Mouse (Mus musculus): ENCODE results near the gene Fam71d. TPM values are rescaled to one million over a fixed set of nuclear protein-coding genes. Genes with fewer than 3 reads are reported as not detected.
A peak's percentile ranks its signal among the peaks of the same experiment; 100 is the strongest.

Gene Fam71d
- polyA plus RNA-seq, 1 experiment = not detected

DNA sequence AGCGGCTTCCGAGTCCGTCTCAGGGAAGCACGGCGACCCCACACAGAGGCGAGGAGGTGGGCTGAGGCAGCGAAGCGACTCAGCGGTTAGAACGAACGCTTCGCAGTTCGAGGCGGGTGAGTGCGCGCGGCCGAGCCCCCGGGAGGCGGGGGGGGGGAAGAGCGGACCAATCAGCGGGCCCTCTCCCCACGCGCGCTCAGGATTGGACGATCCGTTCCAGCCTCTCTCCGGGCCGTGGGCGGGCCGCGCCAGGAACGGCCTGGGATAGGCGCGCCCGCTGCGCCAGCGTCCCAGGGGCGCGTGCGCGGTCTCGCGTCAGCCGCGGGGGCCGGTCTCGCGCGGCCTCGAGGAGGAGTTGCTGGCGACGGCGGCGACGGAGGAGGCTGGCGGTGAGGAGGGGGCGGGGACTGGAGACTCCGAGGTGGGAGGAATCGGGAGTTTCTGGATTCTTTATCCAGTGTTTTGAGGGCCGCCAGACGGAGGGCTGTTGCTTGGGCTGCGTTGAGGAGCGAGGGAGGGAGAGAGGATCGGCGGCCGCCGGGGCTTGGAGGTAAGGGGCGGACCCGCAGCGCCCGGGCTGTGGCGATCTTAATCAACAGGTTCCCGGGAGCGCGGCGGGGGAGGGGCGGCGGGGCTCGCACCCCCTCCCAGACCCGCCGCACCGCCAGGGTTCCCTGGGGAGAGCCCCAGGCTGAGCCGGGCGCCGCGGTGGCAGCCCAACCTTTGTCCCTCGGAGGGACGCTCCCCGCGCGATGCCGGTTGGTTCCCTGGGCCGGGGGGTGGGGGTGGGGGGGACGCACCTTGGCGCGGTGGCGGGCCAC is 57.4 kb downstream of the Fam71d start, which contains the start of gene Mpp5:
Gene Mpp5 (plus strand): TSS at position 351 of the 821 bp plus-strand sequence.
- under 1% methylated on average over 91 of the region's 98 CpGs for WGBS
- TF ChIP-seq CTCF (IDR thresholded peaks at IDR 0.05; ENCODE audit: insufficient read depth, low read depth, low read length) (no peak), POLR2A (IDR thresholded peaks at IDR 0.05; ENCODE audit: insufficient read depth, low read depth, low read length) (peak; percentile 45; the same call in 1 of the 2 replicates)
- no peak within 1 kb of the TSS for H3K27ac ChIP-seq (ENCODE audit: insufficient read depth, low read depth, low read length)
- no peaks in the 10 kb centered on the region; the same call in 1 of the 2 replicates for H3K4me1 ChIP-seq (ENCODE audit: control insufficient read depth, insufficient read depth, low read length)
- peak within 1 kb of the TSS; percentile 76 for H3K4me3 ChIP-seq (ENCODE audit: insufficient read depth, low read depth, low read length)

GRCm38 (mm10) chr12:78749378-78749801 is 58.1 kb downstream of the Fam71d start:
- under 1% methylated on average over 25 of the region's 25 CpGs for WGBS
- no peaks in the 10 kb centered on the region; the same call in 1 of the 2 replicates for H3K4me1 ChIP-seq (ENCODE audit: control insufficient read depth, insufficient read depth, low read length)
- no peak overlapping the region for H3K27ac ChIP-seq (ENCODE audit: insufficient read depth, low read depth, low read length)
- peak overlapping the region; percentile 76 for H3K4me3 ChIP-seq (ENCODE audit: insufficient read depth, low read depth, low read length)
- no peak for TF ChIP-seq POLR2A (IDR thresholded peaks at IDR 0.05; ENCODE audit: insufficient read depth, low read depth, low read length)

- TF ChIP-seq CTCF (IDR thresholded peaks at IDR 0.05; ENCODE audit: insufficient read depth, low read depth, low read length) (no peak), POLR2A (IDR thresholded peaks at IDR 0.05; ENCODE audit: insufficient read depth, low read depth, low read length) (no peak)
- Histone ChIP-seq H3K4me3 (ENCODE audit: insufficient read depth, low read depth, low read length) (no peak overlapping the region), H3K4me1 (ENCODE audit: control insufficient read depth, insufficient read depth, low read length) (no peaks in the 10 kb centered on the region), H3K27ac (ENCODE audit: insufficient read depth, low read depth, low read length) (no peak overlapping the region)
Observed at GRCm38 (mm10) chr12:78761979-78762378, 70.6 kb downstream of the Fam71d start.

DNA sequence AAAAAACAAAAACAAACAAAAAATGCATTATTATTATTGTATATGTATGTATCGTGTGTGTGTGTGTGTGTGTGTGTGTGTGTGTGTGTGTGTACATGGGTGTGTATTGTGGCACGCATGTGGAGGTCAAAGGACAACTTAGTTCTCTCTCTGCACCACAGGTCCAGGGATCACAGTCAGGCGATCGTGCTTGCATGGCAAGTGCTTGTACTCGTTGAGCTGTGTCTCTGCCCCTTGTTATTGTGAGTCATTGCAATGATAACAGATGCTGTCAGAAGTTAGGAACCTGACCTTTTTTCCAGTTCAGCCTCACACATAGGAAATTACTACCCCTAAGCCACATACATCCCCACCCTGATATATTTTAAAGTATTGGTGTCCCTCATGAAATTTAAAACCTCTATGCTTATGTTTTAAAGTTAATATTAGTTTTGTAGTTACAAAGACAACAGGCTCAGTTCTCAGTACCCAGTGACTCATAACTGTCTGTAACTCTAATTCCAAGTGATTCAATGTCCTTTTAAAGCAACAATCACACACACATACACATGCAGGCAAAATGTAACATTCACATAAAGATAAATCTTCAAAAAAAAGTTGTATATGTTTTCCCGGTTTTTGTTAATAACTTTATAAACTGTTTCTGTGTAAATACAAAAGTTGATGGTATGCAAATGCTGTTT is 77.8 kb downstream of the Fam71d start:
- Histone ChIP-seq H3K4me3 (ENCODE audit: insufficient read depth, low read depth, low read length) (no peak overlapping the region), H3K27ac (ENCODE audit: insufficient read depth, low read depth, low read length) (no peak overlapping the region), H3K4me1 (ENCODE audit: control insufficient read depth, insufficient read depth, low read length) (no peaks in the 10 kb centered on the region; the same call in 1 of the 2 replicates)
- 70% methylated on average over 6 of the region's 6 CpGs for WGBS
- no peak for TF ChIP-seq CTCF (IDR thresholded peaks at IDR 0.05; ENCODE audit: insufficient read depth, low read depth, low read length)
- TF ChIP-seq POLR2A (IDR thresholded peaks at IDR 0.05; ENCODE audit: insufficient read depth, low read depth, low read length) = no peak

DNA sequence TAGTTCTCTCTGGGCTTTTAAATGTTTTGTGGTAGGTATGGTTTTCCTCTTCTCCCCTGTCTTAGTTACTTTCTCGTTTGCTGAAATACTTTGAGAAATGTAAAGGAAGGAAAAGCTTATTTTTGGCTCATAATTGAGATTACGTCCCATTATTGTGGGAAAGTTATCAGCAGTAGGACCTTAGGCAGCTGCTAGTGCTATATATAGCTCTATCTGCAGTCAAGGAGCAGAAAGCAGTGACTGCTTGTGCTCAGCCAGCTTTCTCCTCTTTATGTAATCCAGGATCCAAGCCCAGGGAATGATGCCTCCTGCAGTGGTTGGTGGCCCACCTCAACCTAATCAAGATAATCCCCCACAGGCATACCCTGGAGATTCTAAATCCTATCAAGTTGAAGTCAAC is 81.9 kb downstream of the Fam71d start:
- TF ChIP-seq POLR2A (IDR thresholded peaks at IDR 0.05; ENCODE audit: insufficient read depth, low read depth, low read length) (no peak), CTCF (IDR thresholded peaks at IDR 0.05; ENCODE audit: insufficient read depth, low read depth, low read length) (no peak)
- no peaks in the 10 kb centered on the region; the same call in 1 of the 2 replicates for H3K4me1 ChIP-seq (ENCODE audit: control insufficient read depth, insufficient read depth, low read length)
- H3K4me3 ChIP-seq (ENCODE audit: insufficient read depth, low read depth, low read length) = no peak overlapping the region
- H3K27ac ChIP-seq (ENCODE audit: insufficient read depth, low read depth, low read length) = no peak overlapping the region
- 48% methylated on average over 2 of the region's 2 CpGs for WGBS

DNA sequence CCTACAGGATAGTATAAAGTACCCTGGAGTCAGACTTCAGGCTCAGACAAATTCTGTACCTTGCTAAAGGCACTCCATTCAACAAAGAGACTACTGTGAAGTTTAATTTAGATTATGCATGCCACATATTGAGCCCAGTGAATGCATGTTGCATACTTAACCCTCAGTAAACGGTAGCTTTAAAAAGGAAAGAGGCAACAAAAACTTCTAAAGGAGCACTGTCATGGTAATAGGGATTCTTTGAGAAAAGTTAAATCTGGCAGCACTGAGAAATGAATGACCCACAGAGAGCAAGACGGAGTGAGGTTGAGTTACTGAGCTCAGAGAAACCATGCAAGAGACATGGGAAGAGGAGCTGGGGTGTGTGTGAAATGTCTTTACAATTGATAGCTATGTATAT is 86.6 kb downstream of the Fam71d start:
- no peak overlapping the region for H3K27ac ChIP-seq (ENCODE audit: insufficient read depth, low read depth, low read length)
- no peak for TF ChIP-seq POLR2A (IDR thresholded peaks at IDR 0.05; ENCODE audit: insufficient read depth, low read depth, low read length)
- TF ChIP-seq CTCF (IDR thresholded peaks at IDR 0.05; ENCODE audit: insufficient read depth, low read depth, low read length) = no peak
- H3K4me1 ChIP-seq (ENCODE audit: control insufficient read depth, insufficient read depth, low read length) = no peaks in the 10 kb centered on the region
- 29% methylated on average over 2 of the region's 2 CpGs for WGBS
- no peak overlapping the region for H3K4me3 ChIP-seq (ENCODE audit: insufficient read depth, low read depth, low read length)

DNA sequence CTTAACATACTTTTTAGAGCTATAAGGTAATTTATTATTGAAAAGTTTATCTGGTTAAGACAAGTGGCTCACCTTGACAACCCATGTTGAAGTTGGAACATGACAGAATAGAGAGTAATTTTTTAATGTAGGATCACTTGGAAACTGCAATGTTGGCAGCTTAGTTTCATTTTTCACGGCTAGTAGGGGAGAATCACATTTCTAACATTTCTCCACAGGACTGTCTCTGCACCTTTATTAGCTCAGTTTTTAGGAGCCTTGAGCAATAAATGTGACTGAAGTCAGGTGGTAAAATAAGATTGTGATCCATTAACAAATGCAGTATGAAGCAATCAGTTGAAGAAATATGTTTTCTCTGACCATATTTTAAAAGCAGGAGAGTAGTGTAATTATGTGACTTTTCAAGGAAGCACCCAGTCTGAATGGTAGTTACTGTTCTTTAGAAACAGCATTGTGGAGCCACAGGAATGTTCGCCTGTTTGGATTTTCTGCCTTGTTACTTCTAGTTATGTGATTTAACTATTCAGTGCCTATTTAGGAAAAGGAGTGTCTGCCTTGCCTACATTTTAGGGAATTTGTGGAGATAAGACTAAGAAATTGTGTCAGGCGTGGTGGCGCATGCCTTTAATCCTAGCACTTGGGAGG is 87.2 kb downstream of the Fam71d start:
- no peak overlapping the region for H3K4me3 ChIP-seq (ENCODE audit: insufficient read depth, low read depth, low read length)
- H3K27ac ChIP-seq (ENCODE audit: insufficient read depth, low read depth, low read length) = no peak overlapping the region
- TF ChIP-seq POLR2A (IDR thresholded peaks at IDR 0.05; ENCODE audit: insufficient read depth, low read depth, low read length) (no peak), CTCF (IDR thresholded peaks at IDR 0.05; ENCODE audit: insufficient read depth, low read depth, low read length) (no peak)
- no peaks in the 10 kb centered on the region for H3K4me1 ChIP-seq (ENCODE audit: control insufficient read depth, insufficient read depth, low read length)
- 64% methylated on average over 4 of the region's 4 CpGs for WGBS

Other genes starting within 250 kb of the Fam71d start
- gene Mpp5, start 57.4 kb downstream of the Fam71d start, polyA plus RNA-seq (2012; ENCODE audit: insufficient read depth, insufficient read length, low replicate concordance, missing spikeins) = not detected in 2 replicates
- gene Atp6v1d, start 170.1 kb downstream of the Fam71d start, polyA plus RNA-seq (2012; ENCODE audit: insufficient read depth, insufficient read length, low replicate concordance, missing spikeins) = not detected in 2 replicates
- gene Eif2s1, start 170.3 kb downstream of the Fam71d start, polyA plus RNA-seq (2012; ENCODE audit: insufficient read depth, insufficient read length, low replicate concordance, missing spikeins) = not detected in 2 replicates
- gene Plek2, start 215.4 kb downstream of the Fam71d start, polyA plus RNA-seq (2012; ENCODE audit: insufficient read depth, insufficient read length, low replicate concordance, missing spikeins) = not detected in 2 replicates

All from olfactory bulb, adult 2 months (tissue).